Mouse (Mus musculus): Measurements from ENCODE around the gene Bag3. TPM values are rescaled to one million over a fixed set of nuclear protein-coding genes. Genes with fewer than 3 reads are reported as not detected.
A peak's percentile ranks its signal among the peaks of the same experiment; 100 is the strongest.

Bag3 gene
- total and polyA plus RNA-seq, 3 experiments, result 0.13 to 0.24 TPM; not detected in 1

- Histone ChIP-seq H3K4me1 (ENCODE audit: control insufficient read depth in 1 of 2, insufficient read depth in 2 of 2) (no peaks in the 10 kb centered on the region), H3K36me3 (replicated peaks in 1 of 2; ENCODE audit: control insufficient read depth in 1 of 2, insufficient read depth in 1 of 2, low read length in 1 of 2) (no peaks in the 10 kb centered on the region), H3K27ac (ENCODE audit: insufficient read depth, low read depth) (no peak overlapping the region), H3K79me2 (replicated peaks; ENCODE audit: control insufficient read depth, extremely low read depth, insufficient read depth, poor library complexity, severe bottlenecking) (no peaks in the 10 kb centered on the region), H3K4me2 (ENCODE audit: insufficient read depth, low read depth, poor library complexity, severe bottlenecking) (no peak overlapping the region), H3K9ac (ENCODE audit: insufficient read depth, low read depth) (no peak overlapping the region), H3K4me3 (replicated peaks in 1 of 3; ENCODE audit: low read depth in 2 of 3, low read length in 2 of 3, poor library complexity in 1 of 3) (no peak overlapping the region), H3K9me3 (replicated peaks; ENCODE audit: low read length) (no peaks in the 10 kb centered on the region), H3K27me3 (replicated peaks) (no peaks in the 10 kb centered on the region)
- dilution Hi-C loops (cut with MboI; ENCODE audit: extremely low pct_ligation_motif_present, extremely low pct_unique_long_range_greater_than_20kb, low sequenced_read_pairs), result no loop called here
- peak; percentile 38 for DNase-seq (ENCODE audit: extremely low read depth)
- TF ChIP-seq PAX5 (IDR thresholded peaks at IDR 0.05; ENCODE audit: low read length) (no peak), MAFK (IDR thresholded peaks at IDR 0.05; ENCODE audit: insufficient replicate concordance, low read length) (no peak), POLR2AphosphoS2 (IDR thresholded peaks at IDR 0.05; ENCODE audit: low read depth, low read length) (no peak), CHD1 (IDR thresholded peaks at IDR 0.05; ENCODE audit: low read depth, low read length) (no peak), SMC3 (IDR thresholded peaks at IDR 0.05; ENCODE audit: low read depth, low read length) (peak; percentile 84), JUND (conservative IDR thresholded peaks at IDR 0.05; ENCODE audit: low read depth, low read length) (no peak), CHD2 (IDR thresholded peaks at IDR 0.05; ENCODE audit: low read length) (no peak), ZMIZ1 (IDR thresholded peaks at IDR 0.05; ENCODE audit: low read depth, low read length) (no peak), UBTF (IDR thresholded peaks at IDR 0.05; ENCODE audit: low read depth, low read length) (no peak), MAX (IDR thresholded peaks at IDR 0.05; ENCODE audit: low read length) (no peak), BHLHE40 (IDR thresholded peaks at IDR 0.05; ENCODE audit: low read depth, low read length) (no peak), USF1 (IDR thresholded peaks at IDR 0.05; ENCODE audit: low read depth, low read length) (no peak), ZC3H11A (IDR thresholded peaks at IDR 0.05; ENCODE audit: low read depth, low read length) (no peak), EP300 (IDR thresholded peaks at IDR 0.05; ENCODE audit: low read length) (no peak), POLR2A (IDR thresholded peaks at IDR 0.05; ENCODE audit: low read depth, low read length) (no peak), CTCF (conservative IDR thresholded peaks at IDR 0.05 in 1 of 2, IDR thresholded peaks at IDR 0.05 in 1 of 2; ENCODE audit: low read depth in 2 of 2, low read length in 2 of 2) (peak; percentile 40 to 74; a peak in 3 of 4 replicates), RAD21 (IDR thresholded peaks at IDR 0.05; ENCODE audit: low read depth, low read length) (peak; percentile 65)
- in situ Hi-C loops (cut with MboI; ENCODE audit: low pct_ligation_motif_present, low pct_unique_long_range_greater_than_20kb, low sequenced_read_pairs), result no loop called here
These were observed 40.0 kb downstream of the Bag3 start for GRCm38 (mm10) chr7:128563373-128563772.

GRCm38 (mm10) chr7:128566311-128566710 is 42.9 kb downstream of the Bag3 start:
- dilution Hi-C loops (cut with MboI; ENCODE audit: extremely low pct_ligation_motif_present, extremely low pct_unique_long_range_greater_than_20kb, low sequenced_read_pairs) (no loop called here), in situ Hi-C loops (cut with MboI; ENCODE audit: low pct_ligation_motif_present, low pct_unique_long_range_greater_than_20kb, low sequenced_read_pairs) (no loop called here)
- no peaks in the 10 kb centered on the region for H3K4me1 ChIP-seq (ENCODE audit: control insufficient read depth in 1 of 2, insufficient read depth in 2 of 2)
- no peak overlapping the region for H3K9ac ChIP-seq (ENCODE audit: insufficient read depth, low read depth)
- H3K27me3 ChIP-seq (replicated peaks), result no peaks in the 10 kb centered on the region
- H3K4me2 ChIP-seq (ENCODE audit: insufficient read depth, low read depth, poor library complexity, severe bottlenecking), result no peak overlapping the region
- H3K27ac ChIP-seq (ENCODE audit: insufficient read depth, low read depth), result no peak overlapping the region
- no peaks in the 10 kb centered on the region for H3K9me3 ChIP-seq (replicated peaks; ENCODE audit: low read length)
- no peak for DNase-seq (ENCODE audit: extremely low read depth)
- H3K4me3 ChIP-seq (replicated peaks in 1 of 3; ENCODE audit: low read depth in 2 of 3, low read length in 2 of 3, poor library complexity in 1 of 3), result no peak overlapping the region
- no peaks in the 10 kb centered on the region for H3K36me3 ChIP-seq (replicated peaks in 1 of 2; ENCODE audit: control insufficient read depth in 1 of 2, insufficient read depth in 1 of 2, low read length in 1 of 2)
- H3K79me2 ChIP-seq (replicated peaks; ENCODE audit: control insufficient read depth, extremely low read depth, insufficient read depth, poor library complexity, severe bottlenecking), result no peaks in the 10 kb centered on the region
- no peak for TF ChIP-seq SMC3 (IDR thresholded peaks at IDR 0.05; ENCODE audit: low read depth, low read length)
- no peak for TF ChIP-seq HCFC1 (IDR thresholded peaks at IDR 0.05; ENCODE audit: low read depth, low read length)
- no peak for TF ChIP-seq PAX5 (IDR thresholded peaks at IDR 0.05; ENCODE audit: low read length)
- no peak for TF ChIP-seq E2F4 (IDR thresholded peaks at IDR 0.05; ENCODE audit: insufficient replicate concordance, low read depth, low read length)
- TF ChIP-seq KAT2A (IDR thresholded peaks at IDR 0.05; ENCODE audit: insufficient replicate concordance, low read length), result no peak
- no peak for TF ChIP-seq RCOR1 (conservative IDR thresholded peaks at IDR 0.05; ENCODE audit: low read depth, low read length)
- TF ChIP-seq CHD2 (IDR thresholded peaks at IDR 0.05; ENCODE audit: low read length), result no peak
- no peak for TF ChIP-seq SIN3A (IDR thresholded peaks at IDR 0.05; ENCODE audit: low read length)
- no peak for TF ChIP-seq UBTF (IDR thresholded peaks at IDR 0.05; ENCODE audit: low read depth, low read length)
